Mouse (Mus musculus): ENCODE data around the gene Trim41. TPM values are rescaled to one million over a fixed set of nuclear protein-coding genes. Genes with fewer than 3 reads are reported as not detected.

Gene Trim41
- total RNA-seq, 1 experiment: 47.8 TPM

DNA sequence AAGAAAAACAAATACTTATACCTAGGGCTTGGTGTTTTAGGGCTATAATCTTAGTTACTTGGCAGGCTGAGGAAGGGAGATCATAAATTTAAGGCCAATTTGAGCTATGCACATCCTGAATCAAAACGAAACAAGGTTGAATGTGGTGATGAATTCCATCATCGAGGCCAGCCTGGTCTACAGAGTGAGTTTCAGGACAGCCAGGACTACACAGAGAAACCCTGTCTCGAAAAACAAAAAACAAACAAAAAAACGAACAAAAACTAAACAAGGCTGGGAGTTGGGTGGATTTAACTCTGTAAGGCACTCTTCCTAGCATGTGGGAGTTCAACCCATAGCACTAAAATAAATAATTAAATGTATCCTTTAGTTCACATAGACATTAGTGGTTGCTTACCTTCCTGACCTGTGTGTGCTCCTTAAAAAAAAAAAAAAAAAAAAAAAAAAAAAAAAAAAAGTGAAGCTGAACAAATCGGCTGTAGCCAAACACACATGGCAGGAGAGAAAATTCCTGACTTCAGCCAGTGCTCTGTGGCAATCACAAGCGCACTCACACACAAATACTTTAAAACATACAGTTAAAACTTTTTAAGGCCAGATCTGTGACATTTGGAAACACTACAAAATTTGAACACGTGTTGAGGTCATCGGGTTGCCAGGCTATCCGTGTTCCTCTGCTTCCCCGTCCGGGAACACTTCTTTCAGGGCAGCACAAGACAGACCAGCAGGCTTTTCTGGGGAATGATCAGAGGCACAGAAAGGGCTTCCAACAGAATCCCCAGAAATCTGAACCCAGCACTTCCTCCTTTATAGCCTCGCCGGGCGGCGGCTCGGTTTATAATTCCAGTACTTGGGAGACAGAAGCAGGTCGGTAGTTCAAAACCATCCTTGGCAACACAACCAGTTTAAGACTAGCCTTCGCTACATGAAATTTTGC lies 17.9 kb downstream of the Trim41 start:
- Histone ChIP-seq H3K4me1 (ENCODE audit: control insufficient read depth in 2 of 2, insufficient read depth in 2 of 2, low read length in 2 of 2, poor library complexity in 1 of 2) (peaks cover 0 to 3% of the 10 kb centered on the region in 2 experiments; a peak in 2 of 4 replicates), H3K4me3 (ENCODE audit: insufficient read depth in 1 of 2, low read depth in 1 of 2, low read length in 2 of 2, poor library complexity in 1 of 2, severe bottlenecking in 1 of 2) (peak overlapping the region; percentile 86 to 94), H3K27ac (ENCODE audit: insufficient read depth, low read depth, low read length, poor library complexity, severe bottlenecking) (peak overlapping the region; percentile 95), H3K9me3 (ENCODE audit: control insufficient read depth, insufficient read depth, low read depth, low read length) (no peaks in the 10 kb centered on the region), H3K9ac (ENCODE audit: insufficient read depth, low read depth, low read length, poor library complexity, severe bottlenecking) (peak overlapping the region; percentile 94), H3K36me3 (ENCODE audit: control insufficient read depth, insufficient read depth, low read length, poor library complexity, severe bottlenecking) (peaks cover 38% of the 10 kb centered on the region)
- DNase-seq (ENCODE audit: low read depth, low spot score): no peak
- in situ Hi-C loops (cut with MboI; ENCODE audit: low sequenced_read_pairs in 2 of 2, unreplicated experiment in 2 of 2): no loop called here
- TF ChIP-seq MAFK (IDR thresholded peaks at IDR 0.05; ENCODE audit: insufficient read depth, low read depth, low read length) (no peak), ZC3H11A (IDR thresholded peaks at IDR 0.05; ENCODE audit: borderline replicate concordance, low read depth, low read length) (no peak), CHD2 (IDR thresholded peaks at IDR 0.05; ENCODE audit: low read depth, low read length) (no peak), HCFC1 (IDR thresholded peaks at IDR 0.05; ENCODE audit: borderline replicate concordance, insufficient read depth, low read length) (no peak), ZNF384 (IDR thresholded peaks at IDR 0.05; ENCODE audit: low read depth, low read length) (peak; percentile 95)

DNA sequence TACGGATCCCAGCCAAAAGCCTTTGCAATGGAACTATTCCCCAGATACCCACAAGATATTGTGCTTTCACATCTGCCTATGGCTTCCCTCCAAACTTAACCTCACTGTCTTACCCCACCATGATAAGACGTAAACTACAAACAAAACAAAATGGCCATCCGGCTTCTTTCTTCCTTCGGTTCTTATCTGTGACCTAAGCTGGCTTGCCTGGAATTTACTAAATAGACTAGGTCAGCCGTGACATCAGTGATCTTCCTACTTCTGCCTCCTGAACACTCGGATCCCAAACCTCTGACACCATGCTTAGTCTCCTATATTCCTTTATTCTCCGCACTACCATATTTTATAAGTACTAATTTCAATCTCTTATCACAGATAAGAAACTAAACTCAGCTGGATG lies 18.8 kb downstream of the Trim41 start:
- Histone ChIP-seq H3K27ac (ENCODE audit: insufficient read depth, low read depth, low read length, poor library complexity, severe bottlenecking) (peak overlapping the region; percentile 18; the same call in 1 of the 2 replicates), H3K9ac (ENCODE audit: insufficient read depth, low read depth, low read length, poor library complexity, severe bottlenecking) (peak overlapping the region; percentile 67; the same call in 1 of the 2 replicates), H3K9me3 (ENCODE audit: control insufficient read depth, insufficient read depth, low read depth, low read length) (no peaks in the 10 kb centered on the region), H3K4me1 (ENCODE audit: control insufficient read depth in 2 of 2, insufficient read depth in 2 of 2, low read length in 2 of 2, poor library complexity in 1 of 2) (peaks cover 0 to 3% of the 10 kb centered on the region in 2 experiments; a peak in 2 of 4 replicates), H3K36me3 (ENCODE audit: control insufficient read depth, insufficient read depth, low read length, poor library complexity, severe bottlenecking) (peaks cover 30% of the 10 kb centered on the region), H3K4me3 (ENCODE audit: insufficient read depth in 1 of 2, low read depth in 1 of 2, low read length in 2 of 2, poor library complexity in 1 of 2, severe bottlenecking in 1 of 2) (peak overlapping the region; percentile 40 to 94; a peak in 2 of 4 replicates)
- in situ Hi-C loops (cut with MboI; ENCODE audit: low sequenced_read_pairs in 2 of 2, unreplicated experiment in 2 of 2): no loop called here
- TF ChIP-seq CHD2 (IDR thresholded peaks at IDR 0.05; ENCODE audit: low read depth, low read length) (no peak), ZNF384 (IDR thresholded peaks at IDR 0.05; ENCODE audit: low read depth, low read length) (no peak), MAFK (IDR thresholded peaks at IDR 0.05; ENCODE audit: insufficient read depth, low read depth, low read length) (no peak), HCFC1 (IDR thresholded peaks at IDR 0.05; ENCODE audit: borderline replicate concordance, insufficient read depth, low read length) (no peak), ZC3H11A (IDR thresholded peaks at IDR 0.05; ENCODE audit: borderline replicate concordance, low read depth, low read length) (no peak)
- no peak for DNase-seq (ENCODE audit: low read depth, low spot score)

DNA sequence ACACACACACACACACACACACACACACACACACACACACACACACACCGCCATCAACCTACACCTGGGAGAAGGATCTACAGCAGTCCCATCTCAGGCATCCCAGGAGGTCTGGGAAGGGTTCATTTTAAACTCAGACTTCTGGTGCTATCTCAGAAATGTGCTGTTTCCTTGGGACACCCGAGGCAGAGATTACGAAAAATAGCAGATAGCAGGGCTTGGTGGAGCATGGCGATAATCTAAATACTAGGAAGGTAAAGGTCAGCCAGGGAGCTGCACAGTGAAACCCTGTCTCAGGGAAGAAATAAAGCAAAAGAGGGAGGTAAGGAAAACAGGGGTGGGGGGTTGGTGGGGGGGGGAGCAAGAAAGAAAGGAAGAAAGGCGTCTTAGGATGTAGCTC lies 19.9 kb downstream of the Trim41 start:
- Histone ChIP-seq H3K9me3 (ENCODE audit: control insufficient read depth, insufficient read depth, low read depth, low read length) (no peaks in the 10 kb centered on the region), H3K36me3 (ENCODE audit: control insufficient read depth, insufficient read depth, low read length, poor library complexity, severe bottlenecking) (peaks cover 21% of the 10 kb centered on the region), H3K27ac (ENCODE audit: insufficient read depth, low read depth, low read length, poor library complexity, severe bottlenecking) (no peak overlapping the region), H3K4me3 (ENCODE audit: insufficient read depth in 1 of 2, low read depth in 1 of 2, low read length in 2 of 2, poor library complexity in 1 of 2, severe bottlenecking in 1 of 2) (no peak overlapping the region), H3K4me1 (ENCODE audit: control insufficient read depth in 2 of 2, insufficient read depth in 2 of 2, low read length in 2 of 2, poor library complexity in 1 of 2) (peaks cover 0 to 2% of the 10 kb centered on the region in 2 experiments; a peak in 2 of 4 replicates), H3K9ac (ENCODE audit: insufficient read depth, low read depth, low read length, poor library complexity, severe bottlenecking) (no peak overlapping the region; the same call in 1 of the 2 replicates)
- in situ Hi-C loops (cut with MboI; ENCODE audit: low sequenced_read_pairs in 2 of 2, unreplicated experiment in 2 of 2): no loop called here
- no peak for TF ChIP-seq ZC3H11A (IDR thresholded peaks at IDR 0.05; ENCODE audit: borderline replicate concordance, low read depth, low read length)
- TF ChIP-seq ZNF384 (IDR thresholded peaks at IDR 0.05; ENCODE audit: low read depth, low read length): no peak
- no peak for TF ChIP-seq CHD2 (IDR thresholded peaks at IDR 0.05; ENCODE audit: low read depth, low read length)
- no peak for TF ChIP-seq MAFK (IDR thresholded peaks at IDR 0.05; ENCODE audit: insufficient read depth, low read depth, low read length)
- no peak for TF ChIP-seq HCFC1 (IDR thresholded peaks at IDR 0.05; ENCODE audit: borderline replicate concordance, insufficient read depth, low read length)
- no peak for DNase-seq (ENCODE audit: low read depth, low spot score)

DNA sequence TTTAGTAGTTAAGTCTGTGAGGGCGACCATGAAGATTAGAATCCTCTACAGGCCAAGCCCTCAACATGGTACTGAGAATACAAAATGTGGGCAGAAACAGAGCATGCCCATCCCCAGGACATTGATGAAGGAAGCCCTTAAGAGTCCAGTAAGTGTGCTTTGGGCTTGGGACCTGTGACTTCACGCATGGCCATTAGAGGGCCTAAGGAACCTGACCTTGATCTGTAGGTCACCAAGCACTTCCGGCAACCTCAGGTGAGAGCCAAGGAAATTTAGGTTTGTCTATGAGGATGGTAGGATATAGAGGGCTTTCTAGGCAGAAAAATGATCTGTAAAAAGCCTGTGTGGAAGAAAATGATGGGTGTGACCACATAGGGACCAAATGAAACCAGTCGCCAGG lies 20.9 kb downstream of the Trim41 start:
- peaks cover 11% of the 10 kb centered on the region for H3K36me3 ChIP-seq (ENCODE audit: control insufficient read depth, insufficient read depth, low read length, poor library complexity, severe bottlenecking)
- H3K27ac ChIP-seq (ENCODE audit: insufficient read depth, low read depth, low read length, poor library complexity, severe bottlenecking): no peak overlapping the region
- H3K4me1 ChIP-seq (ENCODE audit: control insufficient read depth in 2 of 2, insufficient read depth in 2 of 2, low read length in 2 of 2, poor library complexity in 1 of 2): peaks cover 0 to 3% of the 10 kb centered on the region in 2 experiments; a peak in 2 of 4 replicates
- H3K4me3 ChIP-seq (ENCODE audit: insufficient read depth in 1 of 2, low read depth in 1 of 2, low read length in 2 of 2, poor library complexity in 1 of 2, severe bottlenecking in 1 of 2): no peak overlapping the region
- in situ Hi-C loops (cut with MboI; ENCODE audit: low sequenced_read_pairs in 2 of 2, unreplicated experiment in 2 of 2): no loop called here
- TF ChIP-seq MAFK (IDR thresholded peaks at IDR 0.05; ENCODE audit: insufficient read depth, low read depth, low read length) (no peak), HCFC1 (IDR thresholded peaks at IDR 0.05; ENCODE audit: borderline replicate concordance, insufficient read depth, low read length) (no peak), CHD2 (IDR thresholded peaks at IDR 0.05; ENCODE audit: low read depth, low read length) (no peak), ZC3H11A (IDR thresholded peaks at IDR 0.05; ENCODE audit: borderline replicate concordance, low read depth, low read length) (no peak), ZNF384 (IDR thresholded peaks at IDR 0.05; ENCODE audit: low read depth, low read length) (no peak)
- H3K9ac ChIP-seq (ENCODE audit: insufficient read depth, low read depth, low read length, poor library complexity, severe bottlenecking): no peak overlapping the region
- DNase-seq (ENCODE audit: low read depth, low spot score): no peak
- no peaks in the 10 kb centered on the region for H3K9me3 ChIP-seq (ENCODE audit: control insufficient read depth, insufficient read depth, low read depth, low read length)

All from ES-E14 (cell line).